Mouse (Mus musculus): ENCODE measurements around the gene Dennd5a. TPM values are rescaled to one million over a fixed set of nuclear protein-coding genes. Genes with fewer than 3 reads are reported as not detected.
"Not testable (repeated sequence)": the region's sequence is repeated elsewhere in the genome, so short reads cannot be mapped to it uniquely, and the experiment has no call there.

Dennd5a gene
- 47.9 and 49.3 TPM in 2 replicates for polyA plus RNA-seq (2015; fragmentation: Nextera tagmentation; extraction: Ambion mirVana)

DNA sequence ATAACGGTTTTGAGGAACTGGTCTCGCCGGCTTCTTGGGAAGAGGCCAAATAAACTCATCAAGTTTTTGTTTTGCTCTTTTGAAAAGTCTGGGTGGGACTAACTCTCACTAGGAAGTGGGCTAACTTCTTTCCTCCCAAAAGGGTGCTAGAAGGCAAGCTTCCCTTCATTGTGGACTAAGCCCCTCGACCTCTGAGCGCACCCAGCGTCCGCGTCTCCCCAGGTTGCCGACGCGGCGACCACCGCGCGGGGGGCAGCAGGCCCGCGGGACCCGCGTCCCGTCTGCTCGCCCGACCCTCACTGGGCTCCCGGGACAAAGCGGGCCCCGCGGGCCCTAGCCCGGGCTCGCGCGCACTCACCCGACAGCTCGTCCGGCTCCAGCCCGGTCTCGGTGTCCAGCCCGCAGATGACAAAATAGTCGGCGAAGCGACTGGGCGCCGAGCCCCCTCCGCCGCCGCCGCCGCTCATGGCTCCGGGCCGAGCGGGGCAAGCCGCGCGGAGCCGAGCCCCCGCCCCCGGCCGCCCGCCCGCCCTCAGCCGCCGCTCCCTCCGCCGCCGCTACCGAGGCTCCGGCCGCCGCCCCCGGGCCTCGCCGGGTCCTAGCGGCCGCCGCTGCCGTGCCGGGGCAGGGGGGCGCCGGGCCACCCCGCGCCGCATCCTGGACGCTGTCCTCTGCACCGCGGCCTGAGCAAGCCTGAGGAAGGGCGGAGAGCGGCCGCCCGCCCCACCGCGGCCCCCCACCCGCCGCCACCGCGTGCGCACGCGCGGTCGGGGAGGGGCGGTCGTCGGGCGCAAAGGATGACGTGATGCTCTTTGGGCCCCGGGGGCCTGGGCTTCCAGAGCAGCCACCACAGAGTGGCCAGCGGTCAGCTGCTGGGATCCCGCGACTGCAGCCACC, at the start of gene Dennd5a:
TSS of gene Dennd5a (minus strand) at position 755 of the 897 bp plus-strand sequence.
- Histone ChIP-seq H3K9me3 (replicated peaks) (no peaks in the 10 kb centered on the region), H3K27ac (peak within 1 kb of the TSS; percentile 90), H3K27me3 (no peaks in the 10 kb centered on the region), H3K4me3 (peak within 1 kb of the TSS; percentile 83), H3K4me1 (peaks cover 44% of the 10 kb centered on the region), H3K4me2 (peak within 1 kb of the TSS; percentile 89), H3K36me3 (ENCODE audit: poor library complexity, severe bottlenecking) (no peaks in the 10 kb centered on the region), H3K9ac (peak within 1 kb of the TSS; percentile 96)
- 1% methylated on average over 72 of the region's 107 CpGs for WGBS
- peak; percentile 94 for ATAC-seq

DNA sequence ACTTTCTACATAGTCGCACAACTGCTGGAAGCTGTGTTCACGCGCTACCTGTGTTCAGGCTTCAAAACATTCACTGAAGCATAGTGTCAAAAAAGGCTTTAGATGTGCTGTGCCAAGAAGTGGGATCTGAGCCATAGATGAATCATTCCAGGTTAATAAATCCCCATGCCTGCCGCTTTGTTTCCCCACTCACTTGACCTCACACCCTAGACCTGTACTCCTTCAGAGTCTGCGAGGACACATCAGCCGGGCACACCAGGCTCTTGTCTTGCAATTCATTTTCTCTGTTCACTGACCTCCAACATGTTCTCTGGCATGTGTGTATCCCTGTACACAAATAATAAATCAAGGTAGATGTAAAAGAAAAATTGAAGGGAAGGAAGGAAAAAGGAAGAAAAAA, 48.8 kb upstream of the Dennd5a start:
- ATAC-seq = no peak
- no peaks in the 10 kb centered on the region for H3K36me3 ChIP-seq (ENCODE audit: poor library complexity, severe bottlenecking)
- H3K27me3 ChIP-seq = no peaks in the 10 kb centered on the region

DNA sequence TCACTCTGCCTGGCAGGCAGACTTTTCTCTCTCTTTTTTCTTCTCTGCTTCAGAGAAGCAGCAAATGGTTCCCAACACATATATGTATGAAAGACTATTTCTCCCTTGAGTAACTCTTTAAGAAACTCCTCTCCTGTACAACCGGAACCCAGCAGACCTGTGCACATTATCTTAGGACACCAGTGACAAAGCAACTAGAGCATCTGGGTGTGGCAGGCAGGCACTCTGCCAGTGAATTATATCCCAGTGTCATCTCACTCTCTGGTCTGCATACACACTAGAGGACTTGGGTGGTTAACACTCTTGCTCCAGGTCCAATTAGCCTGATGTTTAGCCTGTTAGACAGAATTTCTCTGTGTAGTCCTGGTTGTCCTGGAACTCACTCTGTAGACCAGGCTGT, 48.2 kb upstream of the Dennd5a start:
- 92% methylated on average over 1 of the region's 1 CpGs for WGBS
- Histone ChIP-seq H3K4me2 (no peak overlapping the region), H3K9me3 (replicated peaks) (no peaks in the 10 kb centered on the region), H3K27ac (no peak overlapping the region), H3K36me3 (ENCODE audit: poor library complexity, severe bottlenecking) (no peaks in the 10 kb centered on the region), H3K4me3 (no peak overlapping the region), H3K4me1 (no peaks in the 10 kb centered on the region), H3K9ac (no peak overlapping the region), H3K27me3 (no peaks in the 10 kb centered on the region)
- ATAC-seq = no peak

More for the DNA sequence above, 48.8 kb upstream of the Dennd5a start:
- Histone ChIP-seq H3K4me2 (no peak overlapping the region), H3K4me1 (no peaks in the 10 kb centered on the region), H3K9me3 (replicated peaks) (no peaks in the 10 kb centered on the region), H3K4me3 (no peak overlapping the region), H3K9ac (no peak overlapping the region), H3K27ac (no peak overlapping the region)
- 93% methylated on average over 6 of the region's 6 CpGs for WGBS

DNA sequence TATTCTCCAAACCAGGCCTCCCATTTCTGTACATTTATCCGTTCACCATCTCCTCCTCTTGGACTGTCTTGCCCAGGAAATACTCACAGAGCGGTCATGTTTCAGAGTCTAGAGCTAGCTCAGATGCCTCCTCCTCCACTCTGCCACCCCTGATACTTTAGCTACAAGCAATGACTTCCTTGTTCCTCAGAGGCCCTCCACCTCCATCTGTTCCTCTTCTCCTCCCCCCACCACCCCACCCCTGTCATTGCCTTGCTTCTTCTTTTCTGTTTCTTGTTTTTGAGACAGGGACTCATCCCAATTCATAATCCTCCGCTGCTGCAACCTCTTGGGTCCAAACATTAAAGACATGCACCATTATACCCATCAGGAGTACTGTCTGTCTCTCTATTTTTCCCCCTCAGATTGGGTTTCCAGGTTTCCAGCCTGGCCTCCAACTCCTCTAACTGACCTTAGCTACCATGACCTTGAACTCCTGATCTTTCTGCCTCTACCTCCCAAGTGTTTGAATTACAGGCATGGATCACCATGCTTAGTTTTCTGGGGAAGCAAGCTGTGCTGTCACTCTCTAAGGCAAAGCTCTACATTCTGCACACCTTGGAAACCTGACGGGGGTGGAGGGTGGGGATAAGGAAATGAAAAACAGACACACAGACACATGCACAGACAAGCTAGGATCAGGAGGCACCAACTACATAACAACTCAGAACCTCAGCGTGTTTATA, 46.4 kb upstream of the Dennd5a start:
- H3K36me3 ChIP-seq (ENCODE audit: poor library complexity, severe bottlenecking) = no peaks in the 10 kb centered on the region
- no peaks in the 10 kb centered on the region for H3K9me3 ChIP-seq (replicated peaks)
- ATAC-seq = no peak
- no peaks in the 10 kb centered on the region for H3K27me3 ChIP-seq
- no peak overlapping the region for H3K4me3 ChIP-seq
- H3K9ac ChIP-seq = no peak overlapping the region
- no peaks in the 10 kb centered on the region for H3K4me1 ChIP-seq
- WGBS = 82% methylated on average over 5 of the region's 5 CpGs
- no peak overlapping the region for H3K27ac ChIP-seq
- H3K4me2 ChIP-seq = no peak overlapping the region

DNA sequence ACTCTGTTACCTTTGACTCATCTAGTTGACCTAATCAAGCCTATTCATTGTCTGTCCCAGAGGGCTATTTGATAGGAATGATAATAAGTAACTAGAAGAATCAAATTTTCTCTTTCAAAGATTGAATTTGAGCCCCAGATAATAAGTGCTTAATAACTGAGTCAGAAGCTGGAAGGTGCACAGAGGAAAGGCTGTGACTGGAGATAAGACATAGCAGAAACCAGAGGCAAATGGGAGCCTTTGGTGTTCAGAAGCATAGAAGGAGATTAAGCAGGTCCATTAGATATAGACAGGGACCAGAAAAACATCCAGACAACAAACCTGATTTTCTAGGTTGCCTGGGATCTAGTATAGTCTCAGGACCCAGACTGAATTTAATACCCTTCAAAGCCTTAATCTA, 45.7 kb upstream of the Dennd5a start:
- H3K4me2 ChIP-seq = no peak overlapping the region
- ATAC-seq = no peak
- H3K27me3 ChIP-seq = no peaks in the 10 kb centered on the region
- H3K27ac ChIP-seq = no peak overlapping the region
- no peak overlapping the region for H3K4me3 ChIP-seq
- H3K4me1 ChIP-seq = no peaks in the 10 kb centered on the region
- no peak overlapping the region for H3K9ac ChIP-seq
- no peaks in the 10 kb centered on the region for H3K9me3 ChIP-seq (replicated peaks)
- no peaks in the 10 kb centered on the region for H3K36me3 ChIP-seq (ENCODE audit: poor library complexity, severe bottlenecking)

DNA sequence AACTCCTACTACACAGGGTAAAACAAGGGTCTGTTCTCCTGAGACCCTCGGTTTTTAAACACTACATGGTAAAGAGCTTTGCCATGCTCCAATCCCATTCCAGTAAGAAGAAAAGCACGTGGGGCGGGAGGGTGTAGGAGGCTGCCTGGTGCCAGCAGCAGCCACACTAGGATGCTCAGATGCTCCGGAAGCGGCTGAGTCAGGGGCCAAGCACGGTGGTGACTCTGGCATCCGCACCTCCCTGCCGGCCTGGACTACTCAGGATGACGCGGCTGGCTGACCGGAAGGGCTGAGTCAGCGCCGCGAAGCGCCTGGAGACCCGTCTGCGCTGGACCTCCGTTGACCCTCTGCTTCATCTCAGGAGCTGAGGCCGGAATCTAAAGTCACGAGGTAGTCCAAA, 42.7 kb upstream of the Dennd5a start:
- Histone ChIP-seq H3K9ac (0 out of 2 replicates have a peak overlapping the region, but pooled peaks have one; percentile 9), H3K27ac (no peak overlapping the region), H3K4me3 (peak overlapping the region; percentile 14; the same call in 1 of the 2 replicates), H3K4me1 (no peaks in the 10 kb centered on the region), H3K27me3 (no peaks in the 10 kb centered on the region), H3K36me3 (ENCODE audit: poor library complexity, severe bottlenecking) (no peaks in the 10 kb centered on the region), H3K9me3 (replicated peaks) (no peaks in the 10 kb centered on the region), H3K4me2 (peak overlapping the region; percentile 41)
- WGBS = 19% methylated on average over 20 of the region's 20 CpGs
- no peak for ATAC-seq

DNA sequence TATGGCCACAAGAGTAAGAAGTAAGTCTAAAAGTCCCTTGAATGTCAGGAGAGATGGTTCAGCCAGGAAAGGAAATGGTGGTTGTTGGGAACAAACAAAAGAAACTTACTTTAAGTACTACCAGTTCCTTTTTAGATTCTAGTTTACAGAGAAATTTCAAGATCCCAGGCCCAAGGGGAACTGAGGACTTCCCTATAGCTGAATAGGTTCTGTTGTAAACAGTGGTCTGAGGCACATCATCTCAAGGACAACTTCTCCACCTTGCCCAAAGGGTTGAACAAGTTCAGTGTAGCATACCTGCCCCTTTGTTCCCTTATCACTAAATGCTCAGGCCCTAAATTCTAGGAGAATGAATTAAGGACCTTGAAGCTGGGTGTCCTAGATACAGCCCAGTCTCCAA, 41.8 kb upstream of the Dennd5a start:
- no peak for ATAC-seq
- H3K4me3 ChIP-seq = no peak overlapping the region
- H3K36me3 ChIP-seq (ENCODE audit: poor library complexity, severe bottlenecking) = no peaks in the 10 kb centered on the region

DNA sequence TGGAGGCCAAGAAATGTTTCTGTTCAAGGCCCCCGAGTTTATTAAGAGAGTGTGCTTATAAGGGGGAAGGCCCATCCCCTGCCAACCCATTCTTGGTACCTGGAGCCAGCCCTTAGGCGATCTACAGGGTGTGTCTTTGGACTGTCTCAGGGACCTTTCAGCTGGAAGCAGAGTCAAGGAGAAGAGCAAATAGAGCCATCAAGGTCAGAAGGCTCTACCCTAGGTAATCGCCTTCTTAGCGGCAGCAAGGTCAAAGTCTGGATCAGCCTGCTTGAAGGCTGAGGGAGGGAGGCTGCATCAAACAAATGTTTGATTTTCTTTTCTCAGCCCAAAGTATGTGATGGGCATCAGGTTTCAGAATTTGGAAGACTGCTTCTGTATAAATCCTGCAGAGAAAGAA, 38.1 kb upstream of the Dennd5a start:
- Histone ChIP-seq H3K4me1 (peaks cover 6% of the 10 kb centered on the region), H3K27ac (no peak overlapping the region), H3K4me3 (no peak overlapping the region), H3K9ac (no peak overlapping the region), H3K27me3 (no peaks in the 10 kb centered on the region), H3K4me2 (no peak overlapping the region), H3K36me3 (ENCODE audit: poor library complexity, severe bottlenecking) (no peaks in the 10 kb centered on the region), H3K9me3 (replicated peaks) (no peaks in the 10 kb centered on the region)
- WGBS = 86% methylated on average over 4 of the region's 4 CpGs
- ATAC-seq = no peak

More for the DNA sequence above, 41.8 kb upstream of the Dennd5a start:
- Histone ChIP-seq H3K4me1 (no peaks in the 10 kb centered on the region), H3K27ac (no peak overlapping the region), H3K4me2 (no peak overlapping the region), H3K27me3 (no peaks in the 10 kb centered on the region), H3K9me3 (replicated peaks) (no peaks in the 10 kb centered on the region), H3K9ac (no peak overlapping the region)

DNA sequence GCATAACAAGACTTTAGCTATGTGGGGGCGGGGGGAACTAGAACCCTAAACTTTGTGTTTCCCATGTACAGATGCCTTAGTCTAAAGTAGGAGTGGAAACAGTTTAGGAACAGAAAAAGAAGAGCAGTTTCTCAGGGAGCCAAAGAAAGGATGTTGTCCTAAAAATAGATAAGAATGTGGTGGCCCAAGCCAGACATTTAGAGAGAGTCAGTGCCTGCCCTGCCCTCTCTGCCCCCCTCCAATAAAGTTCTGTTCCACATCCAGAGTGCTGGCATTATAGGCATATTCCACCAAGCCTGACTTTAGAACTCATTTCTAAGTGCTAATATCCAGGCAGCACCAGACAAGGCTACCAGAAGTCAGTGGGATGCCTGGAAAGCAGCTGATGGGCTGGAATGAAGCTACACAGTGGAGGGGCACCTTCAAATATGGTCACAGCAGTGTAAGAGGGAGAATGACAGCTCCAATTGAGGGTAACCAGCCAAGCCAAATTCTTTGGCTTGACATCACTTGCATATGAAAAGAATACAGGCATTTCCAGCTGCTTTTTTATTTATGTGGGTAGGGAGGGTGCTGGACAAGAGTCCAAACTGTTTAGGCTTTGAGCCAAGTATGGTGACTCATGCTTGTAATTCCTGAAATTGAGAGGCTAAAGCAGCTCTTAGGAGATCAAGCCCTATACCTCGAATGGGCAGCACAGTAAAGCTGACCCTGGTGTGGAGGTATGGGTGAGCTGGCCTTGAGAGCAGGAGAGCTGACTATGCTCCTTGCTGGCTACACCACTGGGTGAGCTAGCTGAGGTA, 33.1 kb upstream of the Dennd5a start:
- WGBS = 58% methylated on average over 2 of the region's 2 CpGs
- Histone ChIP-seq H3K9me3 (replicated peaks) (no peaks in the 10 kb centered on the region), H3K9ac (0 out of 2 replicates have a peak overlapping the region, but pooled peaks have one; percentile 5), H3K4me3 (no peak overlapping the region), H3K27me3 (peaks cover 5% of the 10 kb centered on the region; the same call in 1 of the 2 replicates), H3K4me1 (peaks cover 12% of the 10 kb centered on the region), H3K4me2 (no peak overlapping the region), H3K36me3 (ENCODE audit: poor library complexity, severe bottlenecking) (no peaks in the 10 kb centered on the region), H3K27ac (no peak overlapping the region)
- ATAC-seq = 0 out of 2 replicates have a peak, but pooled peaks have one; percentile 48

DNA sequence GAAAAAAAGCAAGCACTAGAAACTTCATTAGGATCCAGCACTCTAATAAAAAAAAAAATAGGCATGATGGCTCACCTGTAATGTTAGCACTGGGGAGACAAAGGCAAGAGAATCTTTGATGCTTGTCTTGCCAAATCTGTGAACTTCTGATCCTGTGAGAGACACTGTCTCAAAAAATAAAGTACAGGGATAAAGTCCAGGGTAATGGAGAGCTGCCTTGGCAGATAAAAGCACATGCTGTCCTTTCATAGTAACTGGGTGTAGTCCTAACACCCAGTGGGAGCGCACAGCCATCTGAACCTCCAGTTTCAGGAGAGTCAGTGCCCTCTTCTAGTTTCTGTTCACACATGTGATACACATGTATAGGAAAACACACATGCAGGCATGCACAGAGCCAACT, 31.0 kb upstream of the Dennd5a start:
- Histone ChIP-seq H3K27ac (no peak overlapping the region), H3K4me3 (no peak overlapping the region), H3K27me3 (peaks cover 5% of the 10 kb centered on the region; the same call in 1 of the 2 replicates), H3K4me1 (peaks cover 12% of the 10 kb centered on the region), H3K4me2 (no peak overlapping the region), H3K36me3 (ENCODE audit: poor library complexity, severe bottlenecking) (no peaks in the 10 kb centered on the region), H3K9me3 (replicated peaks) (no peaks in the 10 kb centered on the region), H3K9ac (no peak overlapping the region)
- 84% methylated on average over 1 of the region's 1 CpGs for WGBS
- no peak for ATAC-seq

DNA sequence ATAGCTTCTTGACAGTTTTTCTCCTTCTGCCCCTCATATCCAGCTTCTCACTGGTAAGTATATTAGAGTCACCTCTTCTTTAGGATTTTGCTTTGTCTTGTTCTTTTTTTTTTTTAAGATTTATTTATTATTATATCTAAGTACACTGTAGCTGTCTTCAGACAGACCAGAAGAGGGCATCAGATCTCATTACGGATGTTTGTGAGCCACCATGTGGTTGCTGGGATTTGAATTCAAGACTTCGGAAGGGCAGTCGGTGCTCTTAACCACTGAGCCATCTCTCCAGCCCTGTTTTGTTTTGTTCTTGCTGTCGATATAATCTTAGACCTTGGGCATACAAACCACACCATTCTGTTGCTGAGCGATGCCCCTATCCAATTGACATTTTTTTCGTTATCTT, 26.5 kb upstream of the Dennd5a start, which contains the start of gene Tmem41b:
TSS of gene Tmem41b (minus strand) at position 155 of the 400 bp plus-strand sequence.
- ATAC-seq = peak; percentile 17; the same call in 1 of the 2 replicates
- not testable (repeated sequence) for H3K27me3 ChIP-seq; H3K36me3 ChIP-seq (ENCODE audit: poor library complexity, severe bottlenecking); H3K9me3 ChIP-seq (replicated peaks)
- peaks cover 20% of the 10 kb centered on the region for H3K4me1 ChIP-seq
- H3K4me2 ChIP-seq = peak within 1 kb of the TSS; percentile 81
- peak within 1 kb of the TSS; percentile 79 for H3K9ac ChIP-seq
- 38% methylated on average over 6 of the region's 6 CpGs for WGBS
- H3K27ac ChIP-seq = peak within 1 kb of the TSS; percentile 81
- peak within 1 kb of the TSS; percentile 68 for H3K4me3 ChIP-seq

Measured in forebrain, embryonic 13.5 days (tissue).